Mouse (Mus musculus): ENCODE data around the gene Baz2b. TPM values are rescaled to one million over a fixed set of nuclear protein-coding genes. Genes with fewer than 3 reads are reported as not detected.

The Baz2b gene
- polyA plus RNA-seq, 1 experiment from 2014 or later, result 19.7 TPM

DNA sequence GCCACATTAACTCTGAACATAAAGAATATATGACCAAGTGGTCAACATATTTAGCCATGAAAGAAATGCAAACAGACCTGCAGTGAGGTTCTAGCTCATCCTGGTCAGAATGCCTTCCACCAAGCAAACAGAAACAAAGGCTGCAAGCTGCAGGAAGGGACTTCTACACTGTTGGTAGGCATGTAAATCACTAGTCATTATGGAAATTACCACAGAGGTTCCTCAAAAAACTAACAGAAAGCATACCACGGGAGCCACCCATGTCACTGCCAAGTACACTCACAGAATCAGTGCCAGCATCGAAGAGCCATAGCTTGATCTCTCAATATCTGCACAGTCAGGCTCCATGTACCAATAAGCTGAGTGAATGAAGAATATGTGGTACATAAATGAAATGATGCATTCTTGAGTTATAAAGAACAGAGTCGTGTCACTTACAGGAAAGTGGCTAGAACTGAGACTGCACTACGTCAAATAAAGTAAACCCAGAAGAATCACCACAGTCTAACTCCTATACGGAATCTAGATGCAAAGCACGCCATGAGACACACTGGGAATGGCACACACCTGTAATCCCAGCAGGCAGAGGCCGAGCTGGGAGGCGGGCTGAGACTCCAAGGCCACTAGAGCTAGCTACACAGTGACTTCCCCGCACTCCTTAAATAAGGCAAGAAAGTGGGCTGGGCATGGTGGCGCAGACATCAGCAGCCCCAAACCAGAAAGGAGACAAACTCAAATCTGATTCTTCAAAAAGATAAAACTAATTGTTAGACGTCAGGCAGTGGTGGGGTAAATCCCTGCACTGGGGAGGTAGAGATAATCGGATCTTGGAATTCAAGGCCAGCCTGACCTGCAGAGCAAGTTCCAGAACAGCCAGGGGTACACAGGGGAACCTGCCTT lies 95.7 kb downstream of the Baz2b start:
- 75% methylated on average over 12 of the region's 12 CpGs for WGBS (ENCODE audit: insufficient replicate concordance)
- no peak overlapping the region for H3K9ac ChIP-seq (replicated peaks)
- no peaks in the 10 kb centered on the region for H3K27me3 ChIP-seq (ENCODE audit: insufficient read depth, low read length)
- DNase-seq (no peak), ATAC-seq (no peak)
- H3K4me2 ChIP-seq (ENCODE audit: low read depth, low read length), result peak overlapping the region; percentile 27; the same call in 1 of the 2 replicates
- peaks cover 14% of the 10 kb centered on the region; the same call in 1 of the 2 replicates for H3K36me3 ChIP-seq (replicated peaks; ENCODE audit: insufficient read depth, low read length)
- peak overlapping the region; percentile 19; the same call in 1 of the 2 replicates for H3K27ac ChIP-seq (ENCODE audit: low read depth)
- H3K4me1 ChIP-seq (ENCODE audit: insufficient read depth), result peaks cover 13% of the 10 kb centered on the region; the same call in 1 of the 2 replicates
- H3K9me3 ChIP-seq (ENCODE audit: low read length), result no peaks in the 10 kb centered on the region
- H3K4me3 ChIP-seq (ENCODE audit: low read depth, low read length), result no peak overlapping the region
- no peak for TF ChIP-seq CTCF (IDR thresholded peaks at IDR 0.05; ENCODE audit: low read depth)
- TF ChIP-seq EP300 (IDR thresholded peaks at IDR 0.05; ENCODE audit: low read depth), result no peak

DNA sequence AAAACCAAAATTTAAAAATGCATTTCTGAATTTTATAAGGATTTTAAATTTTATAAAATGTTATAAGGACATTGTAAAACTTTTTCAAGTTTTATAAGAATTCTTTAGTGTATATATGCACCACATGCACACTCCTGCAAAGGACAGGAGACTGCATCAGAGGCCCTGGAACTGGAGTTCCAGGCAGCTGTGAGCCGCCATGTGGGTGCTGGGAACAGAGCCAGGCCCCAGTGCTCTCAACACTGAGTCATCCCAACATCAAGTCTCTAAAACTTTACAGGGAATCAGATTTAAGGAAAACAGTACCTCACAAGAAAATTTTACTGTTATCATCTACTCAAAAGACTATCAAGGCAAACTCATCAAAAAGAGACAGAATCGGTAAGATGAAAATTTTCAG lies 97.5 kb downstream of the Baz2b start:
- Histone ChIP-seq H3K9ac (replicated peaks) (no peak overlapping the region), H3K36me3 (replicated peaks; ENCODE audit: insufficient read depth, low read length) (peaks cover 16% of the 10 kb centered on the region; the same call in 1 of the 2 replicates), H3K4me2 (ENCODE audit: low read depth, low read length) (no peak overlapping the region), H3K27me3 (ENCODE audit: insufficient read depth, low read length) (no peaks in the 10 kb centered on the region), H3K4me1 (ENCODE audit: insufficient read depth) (peaks cover 11% of the 10 kb centered on the region; the same call in 1 of the 2 replicates), H3K9me3 (ENCODE audit: low read length) (no peaks in the 10 kb centered on the region), H3K4me3 (ENCODE audit: low read depth, low read length) (no peak overlapping the region), H3K27ac (ENCODE audit: low read depth) (no peak overlapping the region)
- ATAC-seq (no peak), DNase-seq (no peak)
- TF ChIP-seq CTCF (IDR thresholded peaks at IDR 0.05; ENCODE audit: low read depth) (no peak), EP300 (IDR thresholded peaks at IDR 0.05; ENCODE audit: low read depth) (no peak)
- WGBS (ENCODE audit: insufficient replicate concordance), result 95% methylated on average over 2 of the region's 2 CpGs

GRCm38 (mm10) chr2:60109001-60109400 lies 100.6 kb downstream of the Baz2b start:
- Histone ChIP-seq H3K36me3 (replicated peaks; ENCODE audit: insufficient read depth, low read length) (peaks cover 13% of the 10 kb centered on the region; the same call in 1 of the 2 replicates), H3K27me3 (ENCODE audit: insufficient read depth, low read length) (no peaks in the 10 kb centered on the region), H3K4me3 (ENCODE audit: low read depth, low read length) (no peak overlapping the region), H3K4me1 (ENCODE audit: insufficient read depth) (peaks cover 10% of the 10 kb centered on the region; the same call in 1 of the 2 replicates), H3K27ac (ENCODE audit: low read depth) (no peak overlapping the region), H3K9ac (replicated peaks) (no peak overlapping the region), H3K9me3 (ENCODE audit: low read length) (no peaks in the 10 kb centered on the region), H3K4me2 (ENCODE audit: low read depth, low read length) (no peak overlapping the region)
- 80% methylated on average over 3 of the region's 3 CpGs for WGBS (ENCODE audit: insufficient replicate concordance)
- TF ChIP-seq CTCF (IDR thresholded peaks at IDR 0.05; ENCODE audit: low read depth) (no peak), EP300 (IDR thresholded peaks at IDR 0.05; ENCODE audit: low read depth) (no peak)
- ATAC-seq, result no peak
- no peak for DNase-seq

GRCm38 (mm10) chr2:60096625-60097024 lies 113.0 kb downstream of the Baz2b start:
- H3K4me2 ChIP-seq (ENCODE audit: low read depth, low read length), result no peak overlapping the region
- no peak overlapping the region for H3K4me3 ChIP-seq (ENCODE audit: low read depth, low read length)
- 65% methylated on average over 4 of the region's 4 CpGs for WGBS (ENCODE audit: insufficient replicate concordance)
- H3K9ac ChIP-seq (replicated peaks), result no peak overlapping the region
- TF ChIP-seq CTCF (IDR thresholded peaks at IDR 0.05; ENCODE audit: low read depth), result no peak
- no peak for TF ChIP-seq EP300 (IDR thresholded peaks at IDR 0.05; ENCODE audit: low read depth)
- no peaks in the 10 kb centered on the region for H3K36me3 ChIP-seq (replicated peaks; ENCODE audit: insufficient read depth, low read length)
- H3K4me1 ChIP-seq (ENCODE audit: insufficient read depth), result peaks cover 5% of the 10 kb centered on the region
- no peak overlapping the region for H3K27ac ChIP-seq (ENCODE audit: low read depth)
- H3K27me3 ChIP-seq (ENCODE audit: insufficient read depth, low read length), result no peaks in the 10 kb centered on the region
- DNase-seq (peak; percentile 39), ATAC-seq (peak; percentile 87)
- H3K9me3 ChIP-seq (ENCODE audit: low read length), result no peaks in the 10 kb centered on the region

GRCm38 (mm10) chr2:60090280-60090679 lies 119.4 kb downstream of the Baz2b start:
- Histone ChIP-seq H3K27ac (ENCODE audit: low read depth) (peak overlapping the region; percentile 63; the same call in 1 of the 2 replicates), H3K36me3 (replicated peaks; ENCODE audit: insufficient read depth, low read length) (no peaks in the 10 kb centered on the region), H3K9me3 (ENCODE audit: low read length) (no peaks in the 10 kb centered on the region), H3K4me3 (ENCODE audit: low read depth, low read length) (no peak overlapping the region), H3K27me3 (ENCODE audit: insufficient read depth, low read length) (no peaks in the 10 kb centered on the region), H3K9ac (replicated peaks) (no peak overlapping the region), H3K4me1 (ENCODE audit: insufficient read depth) (0 out of 2 replicates have a peak, but pooled peaks cover 9% of the 10 kb centered on the region), H3K4me2 (ENCODE audit: low read depth, low read length) (peak overlapping the region; percentile 27)
- TF ChIP-seq CTCF (IDR thresholded peaks at IDR 0.05; ENCODE audit: low read depth) (no peak), EP300 (IDR thresholded peaks at IDR 0.05; ENCODE audit: low read depth) (no peak)
- 68% methylated on average over 6 of the region's 6 CpGs for WGBS (ENCODE audit: insufficient replicate concordance)
- ATAC-seq (peak; percentile 86), DNase-seq (no peak)

- WGBS (ENCODE audit: insufficient replicate concordance), result 66% methylated on average over 15 of the region's 15 CpGs
- Histone ChIP-seq H3K9ac (replicated peaks) (no peak overlapping the region), H3K4me1 (ENCODE audit: insufficient read depth) (peaks cover 14% of the 10 kb centered on the region; the same call in 1 of the 2 replicates), H3K4me3 (ENCODE audit: low read depth, low read length) (0 out of 2 replicates have a peak overlapping the region, but pooled peaks have one; percentile 1), H3K27ac (ENCODE audit: low read depth) (no peak overlapping the region), H3K27me3 (ENCODE audit: insufficient read depth, low read length) (no peaks in the 10 kb centered on the region), H3K4me2 (ENCODE audit: low read depth, low read length) (0 out of 2 replicates have a peak overlapping the region, but pooled peaks have one; percentile 27), H3K9me3 (ENCODE audit: low read length) (no peaks in the 10 kb centered on the region), H3K36me3 (replicated peaks; ENCODE audit: insufficient read depth, low read length) (no peaks in the 10 kb centered on the region)
- ATAC-seq, result peak; percentile 80
- TF ChIP-seq CTCF (IDR thresholded peaks at IDR 0.05; ENCODE audit: low read depth), result no peak
- TF ChIP-seq EP300 (IDR thresholded peaks at IDR 0.05; ENCODE audit: low read depth), result no peak
- DNase-seq, result no peak
Observed at GRCm38 (mm10) chr2:60089528-60090247, 120.0 kb downstream of the Baz2b start.

Measured in liver, postnatal 0 days (tissue).